Mouse (Mus musculus) T-helper 1 cell (primary cell): ENCODE data around the gene Ndst4.

ENCODE experiments used
- in situ Hi-C: fragments of 300-600 bp; cut with MboI, MseI; formaldehyde crosslinking; loops from one replicate; pipeline ENCODE4 v1.15.1; 2025; ENCODE audit warnings: high pct_unique_total_duplicates

The Ndst4 gene

DNA sequence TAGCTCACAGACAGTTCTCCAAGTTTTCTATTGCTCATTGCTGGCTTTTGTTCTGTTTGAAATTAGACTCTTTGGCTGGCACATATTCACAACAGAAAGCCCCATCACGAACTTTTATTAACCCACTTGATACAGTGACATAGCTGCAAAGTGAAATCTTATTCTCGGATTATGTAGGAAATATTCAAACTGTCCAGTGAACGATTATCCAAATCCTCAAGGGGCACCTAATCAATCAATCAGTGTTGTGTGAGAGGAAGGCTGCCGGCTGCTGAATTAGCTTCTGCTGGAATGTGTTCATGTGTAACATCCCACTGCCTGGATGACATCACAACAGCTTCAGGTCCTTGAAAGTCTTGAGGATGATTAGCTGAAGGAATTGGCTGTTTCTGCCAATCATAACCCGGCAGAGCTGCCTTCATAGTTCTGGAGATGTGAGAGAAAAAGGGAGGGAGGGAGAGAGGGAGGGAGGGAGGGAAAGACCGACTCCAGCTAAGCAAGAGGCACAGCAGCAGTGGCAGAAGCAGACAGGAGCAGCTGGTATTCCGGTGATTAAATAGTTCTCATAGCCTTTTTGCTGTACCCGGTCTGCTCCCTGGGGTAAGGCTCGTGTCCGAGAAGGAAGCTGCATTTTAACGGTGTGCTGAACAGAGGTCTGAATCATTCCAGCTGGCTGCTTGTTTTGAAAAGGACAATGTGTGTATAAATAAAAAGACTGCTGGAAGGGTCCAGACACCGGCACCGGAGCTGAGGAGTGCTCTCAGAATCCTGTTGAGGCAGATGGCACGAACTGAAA lies at the start of gene Ndst4:
Ndst4 (plus strand) TSS at position 476 of the 796 bp plus-strand sequence.
- in situ Hi-C loops, result no loop called here

GRCm38 (mm10) chr3:125397443-125397842 lies 6.4 kb upstream of the Ndst4 start:
- in situ Hi-C loops, result no loop called here

GRCm38 (mm10) chr3:125406456-125406855 lies 2.6 kb downstream of the Ndst4 start:
- in situ Hi-C loops, result no loop called here

DNA sequence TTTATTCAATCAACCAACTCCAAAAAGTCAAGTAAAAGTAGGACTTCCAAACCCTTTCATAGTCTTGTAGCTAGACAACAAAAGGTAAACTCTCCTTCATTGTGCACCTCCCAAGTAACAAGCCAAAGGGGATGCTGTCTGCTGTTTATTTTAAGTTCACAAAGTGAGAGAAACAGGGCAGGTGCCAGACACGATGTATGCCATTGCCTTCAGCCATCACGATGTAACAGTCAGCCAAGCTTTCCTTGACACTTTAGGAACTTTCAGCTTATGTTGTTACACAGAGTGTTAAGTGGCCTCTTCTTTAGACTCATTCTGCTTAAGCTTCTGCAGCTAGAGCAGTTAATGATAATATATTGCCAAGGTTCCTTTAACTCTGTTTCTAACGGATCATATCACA lies 3.1 kb downstream of the Ndst4 start:
- in situ Hi-C loops, result no loop called here

DNA sequence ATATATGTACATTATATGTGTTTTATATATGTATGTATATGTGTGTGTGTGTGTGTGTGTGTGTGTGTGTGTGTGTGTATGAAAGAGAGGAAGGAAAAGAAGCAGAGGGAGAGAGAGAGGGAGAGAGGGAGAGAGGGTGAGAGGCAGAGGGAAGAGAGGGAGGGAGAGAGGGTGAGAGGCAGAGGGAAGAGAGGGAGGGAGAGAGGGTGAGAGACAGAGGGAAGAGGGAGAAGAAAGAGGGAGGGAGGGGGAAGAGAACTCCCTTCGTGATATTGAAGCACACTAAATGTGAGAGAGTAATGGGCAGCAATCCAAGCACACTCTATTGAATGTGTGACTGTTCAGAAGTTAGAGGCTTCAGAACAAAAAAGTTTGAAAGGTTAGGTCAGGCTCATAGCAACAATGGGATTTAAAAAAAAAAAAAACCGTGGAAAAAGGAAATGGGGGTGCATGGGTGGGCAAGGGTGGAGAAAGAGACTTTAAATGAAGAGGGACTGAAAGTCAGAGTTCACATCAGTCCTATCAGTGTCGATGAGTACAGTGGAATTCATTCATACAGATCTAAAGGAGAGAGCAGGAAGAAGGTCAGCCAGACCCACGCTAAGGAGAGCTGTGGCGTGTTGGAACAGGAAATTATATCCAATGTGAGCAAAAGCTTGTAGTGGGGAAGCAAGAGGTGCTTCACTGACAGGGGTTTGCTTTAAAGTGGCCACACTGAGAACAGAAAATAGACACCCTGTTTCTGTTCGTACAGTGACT lies 63.2 kb downstream of the Ndst4 start:
- in situ Hi-C loops, result no loop called here

GRCm38 (mm10) chr3:125510102-125510501 lies 106.2 kb downstream of the Ndst4 start:
- in situ Hi-C loops, result no loop called here

- in situ Hi-C loops, result no loop called here
Observed at GRCm38 (mm10) chr3:125533371-125533770, 129.5 kb downstream of the Ndst4 start.

DNA sequence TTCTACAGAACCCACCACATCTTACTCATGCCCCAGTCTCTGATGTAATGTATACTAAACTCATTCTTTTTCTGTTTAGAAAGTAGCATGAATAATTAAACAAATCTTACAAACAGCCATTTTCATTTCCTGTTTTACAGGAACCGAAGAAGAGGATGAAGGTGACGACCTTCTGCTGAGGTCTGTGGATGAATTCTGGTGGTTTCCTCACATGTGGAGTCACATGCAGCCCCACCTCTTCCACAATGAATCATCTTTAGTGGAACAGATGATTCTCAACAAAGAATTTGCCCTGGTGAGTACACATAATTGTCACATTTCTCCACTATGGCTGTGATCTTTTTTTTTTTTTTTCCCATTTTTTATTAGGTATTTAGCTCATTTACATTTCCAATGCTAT lies 166.7 kb downstream of the Ndst4 start:
- in situ Hi-C loops, result no loop called here

DNA sequence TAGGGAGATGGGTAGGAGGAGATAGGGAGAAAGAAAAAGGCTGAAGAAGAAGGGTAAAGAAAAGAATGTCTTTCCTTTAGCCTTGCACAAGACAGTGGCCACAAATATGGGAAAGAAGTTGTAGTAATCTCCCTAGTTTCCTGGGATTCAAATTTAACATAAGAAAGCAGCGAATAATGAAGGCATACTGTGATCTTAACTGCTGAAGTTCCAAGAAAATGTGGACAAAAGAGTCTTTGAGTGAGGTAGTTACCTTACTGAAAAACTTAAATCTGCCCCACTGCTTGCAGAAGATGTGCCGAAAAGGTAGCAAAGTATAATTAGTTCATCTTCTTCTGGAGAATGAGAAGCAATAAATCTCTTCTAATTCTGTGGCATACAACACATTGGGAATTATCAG lies 228.4 kb downstream of the Ndst4 start:
- in situ Hi-C loops, result no loop called here

DNA sequence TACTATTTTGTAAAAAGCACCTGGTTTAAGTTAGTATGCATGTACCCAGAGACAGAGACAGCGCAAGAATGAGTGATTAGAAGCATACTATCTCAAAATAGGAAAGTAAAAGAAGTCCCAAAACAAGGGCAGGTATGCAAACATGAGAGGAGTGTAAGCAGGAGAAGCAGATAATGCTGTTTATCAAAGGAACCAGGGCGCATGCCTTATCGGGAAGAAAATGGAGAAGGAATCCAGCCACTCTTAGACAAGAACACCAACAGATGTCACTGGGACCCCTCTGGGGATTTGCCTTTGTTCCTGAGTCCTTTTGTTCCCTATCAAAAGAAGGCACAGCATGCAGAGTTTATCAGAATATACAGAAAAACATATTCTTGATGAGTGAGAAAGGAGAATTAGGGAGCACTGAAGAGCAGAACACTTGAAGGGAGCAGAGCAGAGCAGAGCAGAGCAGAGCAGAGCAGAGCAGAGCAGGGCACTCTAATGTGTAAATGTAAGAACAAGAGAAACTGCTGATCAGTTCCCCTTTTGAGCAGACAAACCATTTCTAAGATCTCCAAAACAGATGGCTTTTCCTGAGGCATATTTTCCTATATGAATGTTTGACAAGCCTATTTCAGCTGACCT lies 251.2 kb downstream of the Ndst4 start:
- in situ Hi-C loops, result no loop called here

- in situ Hi-C loops, result no loop called here
Observed at GRCm38 (mm10) chr3:125660114-125660717, 256.3 kb downstream of the Ndst4 start.

DNA sequence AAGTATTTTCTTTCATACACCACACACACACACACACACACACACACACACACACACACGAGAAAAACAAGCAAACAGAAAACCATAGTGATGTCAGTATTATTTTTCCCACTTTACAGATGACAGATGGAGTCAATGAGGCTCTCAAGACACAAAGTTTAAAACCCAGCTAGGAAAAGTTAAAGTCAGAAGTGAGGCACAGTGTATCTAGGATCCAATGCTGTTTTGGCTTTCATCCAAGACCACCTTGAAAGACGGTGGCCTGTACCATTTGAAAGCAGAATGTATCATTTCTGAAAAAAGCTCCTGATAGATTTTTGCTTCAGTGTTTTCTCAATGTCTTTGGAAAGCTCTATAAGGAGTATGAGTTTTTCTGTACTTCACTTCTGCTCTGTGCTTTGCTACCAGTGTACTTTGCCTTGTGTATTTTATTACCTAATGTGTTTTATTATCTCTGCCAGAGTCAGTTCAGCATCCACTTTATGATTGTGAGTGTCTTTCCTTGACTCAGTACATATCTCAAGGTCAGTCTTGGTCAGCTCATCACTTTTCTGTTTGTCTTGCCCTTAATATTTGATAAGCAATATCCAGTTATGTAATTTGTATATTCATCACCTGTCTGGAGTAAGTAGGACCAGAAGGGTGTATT lies 257.1 kb downstream of the Ndst4 start:
- in situ Hi-C loops, result no loop called here

DNA sequence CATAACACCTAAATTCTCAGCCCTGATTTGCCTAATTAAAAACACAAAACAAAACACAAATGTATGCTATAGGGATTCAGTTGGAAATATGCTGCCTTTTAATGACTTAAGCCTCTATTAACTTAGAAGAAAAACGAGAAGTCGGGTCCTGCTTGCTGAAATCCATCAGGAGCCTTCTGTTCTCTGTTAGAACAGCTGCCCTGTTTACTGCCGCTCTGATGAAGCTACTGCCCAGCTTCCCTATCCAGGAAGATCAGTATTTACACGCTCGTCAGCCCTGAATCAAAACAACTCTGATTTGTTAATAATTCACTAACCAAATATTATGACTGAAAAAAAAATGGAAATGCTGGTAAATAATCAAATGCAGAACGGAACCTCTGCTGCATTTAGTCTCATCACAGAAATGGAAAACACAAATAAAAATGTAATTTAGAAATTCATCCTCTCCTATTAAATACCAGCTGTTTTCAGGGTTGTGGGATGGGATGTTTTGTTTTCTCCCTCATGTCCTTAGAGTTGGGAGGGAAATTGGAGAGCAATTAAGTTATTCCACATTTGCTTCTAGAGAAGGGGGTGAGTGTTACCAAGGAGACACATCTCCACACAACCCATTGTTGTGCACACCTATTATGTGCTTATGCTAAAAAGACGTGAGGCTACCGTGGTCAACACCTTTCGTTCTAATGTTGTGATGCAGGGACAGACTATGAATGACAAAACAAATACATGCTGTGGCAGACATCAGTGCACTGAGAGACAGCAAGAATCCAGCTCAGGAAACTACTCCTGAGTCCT lies 270.3 kb downstream of the Ndst4 start:
- in situ Hi-C loops, result no loop called here

- in situ Hi-C loops, result no loop called here
Observed at GRCm38 (mm10) chr3:125675211-125675896, 271.5 kb downstream of the Ndst4 start.

DNA sequence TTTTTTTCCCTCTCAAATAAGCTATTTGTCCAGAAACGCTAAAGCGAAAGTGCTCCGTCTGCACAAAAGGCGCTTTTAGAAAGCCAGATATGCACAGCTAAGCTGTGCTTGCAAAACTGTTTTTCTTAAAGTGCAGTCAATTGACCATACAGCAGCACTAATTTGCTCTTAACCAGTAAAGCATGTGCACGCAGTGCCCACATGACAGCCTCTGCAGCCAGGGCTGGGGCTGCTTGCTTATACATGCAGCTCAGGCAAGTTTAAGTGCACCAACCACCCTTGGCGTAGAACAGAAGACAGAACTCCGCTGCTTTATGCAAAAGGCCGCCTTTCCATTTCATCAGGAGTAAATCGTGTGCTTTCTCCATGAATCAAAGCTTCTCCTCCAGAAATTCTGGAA lies 275.0 kb downstream of the Ndst4 start:
- in situ Hi-C loops, result no loop called here

GRCm38 (mm10) chr3:125683460-125684230 lies 279.8 kb downstream of the Ndst4 start:
- in situ Hi-C loops, result no loop called here

GRCm38 (mm10) chr3:125684583-125684982 lies 280.7 kb downstream of the Ndst4 start:
- in situ Hi-C loops, result no loop called here

GRCm38 (mm10) chr3:125687601-125688000 lies 283.7 kb downstream of the Ndst4 start:
- in situ Hi-C loops, result no loop called here

GRCm38 (mm10) chr3:125690948-125691347 lies 287.1 kb downstream of the Ndst4 start:
- in situ Hi-C loops, result no loop called here
